ENCODE assay signal across 20 mouse cellular contexts in genomic region chr14:32246019-32246418, GRCm38 (mm10). TPM values are rescaled to one million over a fixed set of nuclear protein-coding genes. Genes with fewer than 3 reads are reported as not detected.
DNase-seq lines count a peak whose midpoint lies in the region; ATAC-seq lines count a peak whose summit lies in the region.
"Had no signal": no experiment of that assay in that cellular context is flagged by ENCODE, and none has a peak within 500 bp of the region (broad histone marks: within the 10 kb centered on the region; RNA-seq: fewer than 3 reads in every experiment).

No protein-coding gene starts in this region.

- peaks cover 3% of the 10 kb centered on the region; the same call in 1 of the 2 replicates for H3K4me1 ChIP-seq in forebrain, embryonic 14.5 days (ENCODE audit: control insufficient read depth, insufficient read depth, low read length)
- peaks cover 11% of the 10 kb centered on the region for H3K4me1 ChIP-seq in forebrain, embryonic 12.5 days
- H3K4me1 ChIP-seq in midbrain, embryonic 11.5 days (ENCODE audit: control insufficient read depth, insufficient read depth, low read length) = peaks cover 11% of the 10 kb centered on the region; the same call in 1 of the 2 replicates
- H3K4me1 ChIP-seq in midbrain, embryonic 14.5 days (ENCODE audit: control insufficient read depth, insufficient read depth, low read length) = no peaks in the 10 kb centered on the region
- H3K4me1 ChIP-seq in neural tube, embryonic 14.5 days (ENCODE audit: control insufficient read depth, insufficient read depth, low read length) = no peaks in the 10 kb centered on the region
- H3K4me1 ChIP-seq in intestine, embryonic 16.5 days (ENCODE audit: control insufficient read depth, insufficient read depth, low read length) = no peaks in the 10 kb centered on the region
- H3K4me1 ChIP-seq: embryonic facial prominence, embryonic 15.5 days; heart, embryonic 10.5 days; intestine, embryonic 15.5 days; limb, embryonic 10.5 days had no signal

- peaks cover 20% of the 10 kb centered on the region for H3K36me3 ChIP-seq in forebrain, embryonic 14.5 days (ENCODE audit: control insufficient read depth, insufficient read depth, low read length)
- peaks cover 16% of the 10 kb centered on the region for H3K36me3 ChIP-seq in forebrain, embryonic 12.5 days (replicated peaks)
- 0 out of 2 replicates have a peak, but pooled peaks cover 2% of the 10 kb centered on the region for H3K36me3 ChIP-seq in midbrain, embryonic 11.5 days (ENCODE audit: control insufficient read depth, insufficient read depth, low read length)
- peaks cover 25% of the 10 kb centered on the region for H3K36me3 ChIP-seq in midbrain, embryonic 14.5 days (ENCODE audit: control insufficient read depth, insufficient read depth, low read length)
- H3K36me3 ChIP-seq in neural tube, embryonic 14.5 days (ENCODE audit: control insufficient read depth, insufficient read depth, low read length) = 0 out of 2 replicates have a peak, but pooled peaks cover 2% of the 10 kb centered on the region
- H3K36me3 ChIP-seq in intestine, embryonic 16.5 days (ENCODE audit: control insufficient read depth, insufficient read depth, low read length) = no peaks in the 10 kb centered on the region
- H3K36me3 ChIP-seq: intestine, embryonic 15.5 days had no signal

- no peak overlapping the region for H3K9ac ChIP-seq in forebrain, embryonic 14.5 days (ENCODE audit: low read length)
- no peak overlapping the region for H3K9ac ChIP-seq in forebrain, embryonic 12.5 days
- H3K9ac ChIP-seq in midbrain, embryonic 11.5 days (ENCODE audit: low read length) = no peak overlapping the region
- no peak overlapping the region for H3K9ac ChIP-seq in midbrain, embryonic 14.5 days (replicated peaks; ENCODE audit: low read length)
- no peak overlapping the region for H3K9ac ChIP-seq in neural tube, embryonic 14.5 days (replicated peaks; ENCODE audit: low read depth, low read length)
- no peak overlapping the region for H3K9ac ChIP-seq in intestine, embryonic 16.5 days (ENCODE audit: low read depth, low read length)
- H3K9ac ChIP-seq: embryonic facial prominence, embryonic 15.5 days; intestine, embryonic 15.5 days had no signal

- no peaks in the 10 kb centered on the region for H3K27me3 ChIP-seq in forebrain, embryonic 14.5 days (replicated peaks; ENCODE audit: control insufficient read depth, insufficient read depth, low read length)
- no peaks in the 10 kb centered on the region for H3K27me3 ChIP-seq in forebrain, embryonic 12.5 days
- H3K27me3 ChIP-seq in midbrain, embryonic 11.5 days (ENCODE audit: control insufficient read depth, insufficient read depth, low read length) = no peaks in the 10 kb centered on the region
- no peaks in the 10 kb centered on the region for H3K27me3 ChIP-seq in midbrain, embryonic 14.5 days (ENCODE audit: control insufficient read depth, insufficient read depth, low read length)
- no peaks in the 10 kb centered on the region for H3K27me3 ChIP-seq in neural tube, embryonic 14.5 days (ENCODE audit: control insufficient read depth, insufficient read depth, low read length)
- no peaks in the 10 kb centered on the region for H3K27me3 ChIP-seq in intestine, embryonic 16.5 days (replicated peaks; ENCODE audit: control insufficient read depth, insufficient read depth, low read length)
- H3K27me3 ChIP-seq: embryonic facial prominence, embryonic 15.5 days; intestine, embryonic 15.5 days had no signal

- peak; percentile 6 for DNase-seq in forebrain, embryonic 14.5 days (ENCODE audit: low spot score)
- DNase-seq in midbrain, embryonic 11.5 days (ENCODE audit: low spot score, missing footprints) = peak; percentile 86
- DNase-seq in midbrain, embryonic 14.5 days = no peak
- DNase-seq in embryo, embryonic 10.5 days (ENCODE audit: low spot score) = peak; percentile 62
- DNase-seq: adrenal gland, postnatal 36 days; cerebellum, adult 11 months; cerebellum, adult 9-11 months; gastrocnemius, postnatal 10 days; liver; lung, postnatal 4 days; thymus, adult 18-20 months; thymus, postnatal 36 days had no signal

- no peak overlapping the region for H3K27ac ChIP-seq in forebrain, embryonic 14.5 days (ENCODE audit: low read depth, low read length)
- H3K27ac ChIP-seq in forebrain, embryonic 12.5 days = no peak overlapping the region
- no peak overlapping the region for H3K27ac ChIP-seq in midbrain, embryonic 11.5 days (ENCODE audit: low read depth, low read length)
- no peak overlapping the region for H3K27ac ChIP-seq in midbrain, embryonic 14.5 days (replicated peaks; ENCODE audit: low read depth, low read length)
- no peak overlapping the region for H3K27ac ChIP-seq in neural tube, embryonic 14.5 days (ENCODE audit: low read depth, low read length)
- H3K27ac ChIP-seq in intestine, embryonic 16.5 days (ENCODE audit: low read length) = no peak overlapping the region
- H3K27ac ChIP-seq: embryonic facial prominence, embryonic 15.5 days; heart, embryonic 10.5 days; intestine, embryonic 15.5 days; limb, embryonic 10.5 days had no signal

- no peaks in the 10 kb centered on the region for H3K9me3 ChIP-seq in forebrain, embryonic 14.5 days (replicated peaks; ENCODE audit: control insufficient read depth, low read length)
- no peaks in the 10 kb centered on the region for H3K9me3 ChIP-seq in forebrain, embryonic 12.5 days
- H3K9me3 ChIP-seq in midbrain, embryonic 11.5 days (ENCODE audit: control insufficient read depth, low read length) = no peaks in the 10 kb centered on the region
- no peaks in the 10 kb centered on the region for H3K9me3 ChIP-seq in midbrain, embryonic 14.5 days (ENCODE audit: control insufficient read depth, low read length)
- no peaks in the 10 kb centered on the region for H3K9me3 ChIP-seq in neural tube, embryonic 14.5 days (ENCODE audit: control insufficient read depth, low read length)
- no peaks in the 10 kb centered on the region for H3K9me3 ChIP-seq in intestine, embryonic 16.5 days (ENCODE audit: control insufficient read depth, low read length)
- H3K9me3 ChIP-seq: embryonic facial prominence, embryonic 15.5 days; heart, embryonic 10.5 days; intestine, embryonic 15.5 days; limb, embryonic 10.5 days had no signal

- H3K4me2 ChIP-seq in forebrain, embryonic 14.5 days (ENCODE audit: low read length) = no peak overlapping the region
- no peak overlapping the region for H3K4me2 ChIP-seq in forebrain, embryonic 12.5 days
- H3K4me2 ChIP-seq in midbrain, embryonic 11.5 days = no peak overlapping the region
- H3K4me2 ChIP-seq in midbrain, embryonic 14.5 days (ENCODE audit: low read length) = no peak overlapping the region
- H3K4me2 ChIP-seq in neural tube, embryonic 14.5 days (ENCODE audit: low read depth, low read length) = no peak overlapping the region
- H3K4me2 ChIP-seq in intestine, embryonic 16.5 days (ENCODE audit: low read depth, low read length) = no peak overlapping the region
- H3K4me2 ChIP-seq: embryonic facial prominence, embryonic 15.5 days; intestine, embryonic 15.5 days had no signal

- no peak for ATAC-seq in forebrain, embryonic 14.5 days
- no peak for ATAC-seq in forebrain, embryonic 12.5 days (ENCODE audit: low FRiP score)
- no peak for ATAC-seq in midbrain, embryonic 11.5 days (ENCODE audit: low FRiP score)
- no peak for ATAC-seq in midbrain, embryonic 14.5 days (ENCODE audit: low FRiP score, low TSS enrichment)
- ATAC-seq in neural tube, embryonic 14.5 days (ENCODE audit: low read depth) = peak; percentile 65; the same call in 1 of the 2 replicates
- no peak; the same call in 1 of the 2 replicates for ATAC-seq in intestine, embryonic 16.5 days
- ATAC-seq: forebrain, embryonic 16.5 days; intestine, embryonic 15.5 days had no signal

- no peak overlapping the region for H3K4me3 ChIP-seq in forebrain, embryonic 14.5 days (ENCODE audit: low read depth, low read length)
- H3K4me3 ChIP-seq in forebrain, embryonic 12.5 days (replicated peaks) = no peak overlapping the region
- no peak overlapping the region for H3K4me3 ChIP-seq in midbrain, embryonic 11.5 days (ENCODE audit: low read depth, low read length)
- no peak overlapping the region for H3K4me3 ChIP-seq in midbrain, embryonic 14.5 days (replicated peaks; ENCODE audit: low read depth, low read length)
- no peak overlapping the region for H3K4me3 ChIP-seq in neural tube, embryonic 14.5 days (ENCODE audit: low read depth, low read length)
- no peak overlapping the region for H3K4me3 ChIP-seq in intestine, embryonic 16.5 days (ENCODE audit: low read length)
- H3K4me3 ChIP-seq: embryonic facial prominence, embryonic 15.5 days; heart, embryonic 10.5 days; intestine, embryonic 15.5 days; limb, embryonic 10.5 days had no signal

- WGBS in forebrain, embryonic 14.5 days = 20% methylated on average over 2 of the region's 2 CpGs
- WGBS in forebrain, embryonic 12.5 days = 22% methylated on average over 2 of the region's 2 CpGs
- WGBS in midbrain, embryonic 11.5 days = 20% methylated on average over 2 of the region's 2 CpGs
- 10% methylated on average over 2 of the region's 2 CpGs for WGBS in midbrain, embryonic 14.5 days
- 7% methylated on average over 2 of the region's 2 CpGs for WGBS in neural tube, embryonic 14.5 days
- WGBS in intestine, embryonic 16.5 days = 42% methylated on average over 2 of the region's 2 CpGs

RNA-seq across cellular contexts. Expression of gene Parg, which starts 44.3 kb away (rescaled TPM):
- polyA plus RNA-seq in forebrain, embryonic 14.5 days (2014; fragmentation: Nextera tagmentation; extraction: Ambion mirVana) = 41.0 and 43.2 TPM in 2 replicates
- polyA plus RNA-seq in forebrain, embryonic 12.5 days (2016; fragmentation: Nextera tagmentation; extraction: Ambion mirVana) = 55.3 and 60.3 TPM in 2 replicates
- polyA plus RNA-seq in midbrain, embryonic 11.5 days (2014; fragmentation: Nextera tagmentation; extraction: Ambion mirVana) = 66.1 and 70.1 TPM in 2 replicates
- polyA plus RNA-seq in midbrain, embryonic 14.5 days (2014; fragmentation: Nextera tagmentation; extraction: Ambion mirVana) = 31.5 and 49.6 TPM in 2 replicates
- 36.9 and 46.5 TPM in 2 replicates for polyA plus RNA-seq in neural tube, embryonic 14.5 days (2014; fragmentation: Nextera tagmentation; extraction: Ambion mirVana)
- polyA plus RNA-seq in intestine, embryonic 16.5 days (2015; fragmentation: Nextera tagmentation; extraction: Ambion mirVana) = 24.7 and 28.2 TPM in 2 replicates

RNA-seq across cellular contexts. Expression of gene Timm23, which starts 44.3 kb away (rescaled TPM):
- polyA plus RNA-seq in forebrain, embryonic 14.5 days (2014; fragmentation: Nextera tagmentation; extraction: Ambion mirVana) = 258 and 290 TPM in 2 replicates
- polyA plus RNA-seq in forebrain, embryonic 12.5 days (2016; fragmentation: Nextera tagmentation; extraction: Ambion mirVana) = 227 and 231 TPM in 2 replicates
- 271 and 283 TPM in 2 replicates for polyA plus RNA-seq in midbrain, embryonic 11.5 days (2014; fragmentation: Nextera tagmentation; extraction: Ambion mirVana)
- 214 and 233 TPM in 2 replicates for polyA plus RNA-seq in midbrain, embryonic 14.5 days (2014; fragmentation: Nextera tagmentation; extraction: Ambion mirVana)
- 241 and 250 TPM in 2 replicates for polyA plus RNA-seq in neural tube, embryonic 14.5 days (2014; fragmentation: Nextera tagmentation; extraction: Ambion mirVana)
- 312 and 350 TPM in 2 replicates for polyA plus RNA-seq in intestine, embryonic 16.5 days (2015; fragmentation: Nextera tagmentation; extraction: Ambion mirVana)
